Mouse (Mus musculus): ENCODE data around the gene Tbc1d10b.

- TF ChIP-seq CTCF (IDR thresholded peaks at IDR 0.05; ENCODE audit: control insufficient read depth, insufficient read depth, insufficient replicate concordance, low read depth, low read length) (no peak), POLR2A (IDR thresholded peaks at IDR 0.05; ENCODE audit: control insufficient read depth, low read depth, low read length) (no peak)
These were observed 9.8 kb upstream of the Tbc1d10b start for GRCm38 (mm10) chr7:127217901-127218642.
